Mouse (Mus musculus) midbrain, embryonic 11.5 days (tissue): ENCODE data around the gene Scamp1. TPM values are rescaled to one million over a fixed set of nuclear protein-coding genes. Genes with fewer than 3 reads are reported as not detected.

Experiments
- ATAC-seq: fragments of 200-750 bp; cut with Nextera tagmentation; 2 replicates; pipeline ENCODE4 v1.8.0; 2017; ENCODE audit warnings: moderate TSS enrichment, moderate library complexity; ENCODE audit not compliant: low FRiP score
- DNase-seq: peaks from one replicate; pipeline ENCODE4 v3.0.0; 2015; ENCODE audit warnings: low spot score; ENCODE audit errors: missing footprints
- H3K27ac ChIP-seq: fragments of 300-500 bp; sonication (generic); 2 replicates; pipeline ENCODE4 v1.5.1; 2014; ENCODE audit warnings: low read depth, low read length
- H3K27me3 ChIP-seq: fragments of 300-500 bp; sonication (generic); 2 replicates; pipeline ENCODE4 v1.6.1; 2014; ENCODE audit warnings: mild to moderate bottlenecking, low read length, moderate library complexity, mixed read lengths; ENCODE audit not compliant: control insufficient read depth, insufficient read depth
- H3K36me3 ChIP-seq: fragments of 300-500 bp; sonication (generic); 2 replicates; pipeline ENCODE4 v1.6.1; 2014; ENCODE audit warnings: mild to moderate bottlenecking, low read length, moderate library complexity, mixed read lengths; ENCODE audit not compliant: control insufficient read depth, insufficient read depth
- H3K4me1 ChIP-seq: fragments of 300-500 bp; sonication (generic); 2 replicates; pipeline ENCODE4 v1.6.1; 2014; ENCODE audit warnings: low read length; ENCODE audit not compliant: control insufficient read depth, insufficient read depth
- H3K4me2 ChIP-seq: fragments of 300-500 bp; sonication (generic); 2 replicates; pipeline ENCODE4 v1.6.1; 2014; ENCODE audit warnings: mild to moderate bottlenecking, moderate library complexity
- H3K4me3 ChIP-seq: fragments of 300-500 bp; sonication (generic); 2 replicates; pipeline ENCODE4 v1.5.1; 2014; ENCODE audit warnings: low read depth, low read length
- H3K9ac ChIP-seq: fragments of 300-500 bp; sonication (generic); 2 replicates; pipeline ENCODE4 v1.6.1; 2014; ENCODE audit warnings: low read length
- H3K9me3 ChIP-seq: fragments of 300-500 bp; sonication (generic); 2 replicates; pipeline ENCODE4 v1.6.1; 2016; ENCODE audit warnings: low read length; ENCODE audit not compliant: control insufficient read depth
- WGBS: fragments of 180-500 bp; shearing (Covaris S2); extraction: QIAGEN DNeasy Blood & Tissue Kit; methylation state at CpG from one replicate; pipeline ENCODE4 v1.1.7; 2014; 5-methylcytosine and 5-hydroxymethylcytosine counted together
- polyA plus RNA-seq: library from polyadenylated mRNA; unstranded; fragments of >200 nt; fragmentation: Nextera tagmentation; extraction: Ambion mirVana; gene quantifications from 2 replicates; pipeline ENCODE4 v1.2.1, GENCODE M21; 2014

Scamp1 gene
- polyA plus RNA-seq, 1 experiment from 2014 or later: 34.2 TPM

GRCm38 (mm10) chr13:94193227-94193626 lies 92.4 kb downstream of the Scamp1 start:
- DNase-seq (no peak), ATAC-seq (no peak)
- H3K9me3 ChIP-seq: no peaks in the 10 kb centered on the region
- H3K27ac ChIP-seq: no peak overlapping the region
- H3K4me2 ChIP-seq: no peak overlapping the region
- H3K4me3 ChIP-seq: no peak overlapping the region
- H3K9ac ChIP-seq: no peak overlapping the region
- 93% methylated on average over 4 of the region's 4 CpGs for WGBS
- no peaks in the 10 kb centered on the region for H3K36me3 ChIP-seq
- peaks cover 4% of the 10 kb centered on the region for H3K4me1 ChIP-seq
- H3K27me3 ChIP-seq: no peaks in the 10 kb centered on the region

GRCm38 (mm10) chr13:94190386-94190785 lies 95.3 kb downstream of the Scamp1 start:
- no peak for DNase-seq
- Histone ChIP-seq H3K36me3 (no peaks in the 10 kb centered on the region), H3K27ac (no peak overlapping the region), H3K4me2 (no peak overlapping the region), H3K9me3 (no peaks in the 10 kb centered on the region), H3K27me3 (no peaks in the 10 kb centered on the region), H3K4me1 (peaks cover 11% of the 10 kb centered on the region), H3K4me3 (no peak overlapping the region), H3K9ac (no peak overlapping the region)
- WGBS: 70% methylated on average over 1 of the region's 1 CpGs
- no peak for ATAC-seq

GRCm38 (mm10) chr13:94188200-94189086 lies 97.2 kb downstream of the Scamp1 start:
- H3K27me3 ChIP-seq: no peaks in the 10 kb centered on the region
- no peaks in the 10 kb centered on the region for H3K9me3 ChIP-seq
- no peaks in the 10 kb centered on the region for H3K36me3 ChIP-seq
- ATAC-seq: peak; percentile 39; the same call in 1 of the 2 replicates
- H3K9ac ChIP-seq: no peak overlapping the region
- H3K4me2 ChIP-seq: no peak overlapping the region
- H3K4me3 ChIP-seq: no peak overlapping the region
- H3K4me1 ChIP-seq: peaks cover 11% of the 10 kb centered on the region
- WGBS: 15% methylated on average over 10 of the region's 10 CpGs
- no peak overlapping the region for H3K27ac ChIP-seq
- peak; percentile 88 for DNase-seq

DNA sequence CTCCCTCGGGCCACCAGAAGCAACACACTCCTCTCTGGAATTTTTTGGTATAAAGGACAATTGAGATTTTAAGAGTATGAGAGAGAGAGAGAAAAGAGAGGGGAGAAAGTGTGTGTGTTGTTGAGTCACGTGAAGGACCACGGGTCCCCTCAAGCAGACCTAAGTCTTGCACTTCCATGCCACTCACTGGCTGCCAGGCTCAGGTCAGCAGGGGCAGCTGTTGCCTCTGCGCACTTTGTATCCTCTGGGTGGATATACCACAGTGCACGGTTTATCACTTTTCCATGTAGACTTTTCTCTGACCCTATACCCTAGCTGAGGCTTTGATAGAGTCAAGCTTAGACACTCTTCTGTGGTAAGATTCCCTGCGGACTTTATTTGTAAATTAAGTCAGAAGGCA lies 100.0 kb downstream of the Scamp1 start:
- 85% methylated on average over 5 of the region's 6 CpGs for WGBS
- H3K36me3 ChIP-seq: no peaks in the 10 kb centered on the region
- H3K9ac ChIP-seq: no peak overlapping the region
- no peaks in the 10 kb centered on the region for H3K9me3 ChIP-seq
- H3K4me1 ChIP-seq: peaks cover 11% of the 10 kb centered on the region
- no peak overlapping the region for H3K4me2 ChIP-seq
- no peak overlapping the region for H3K27ac ChIP-seq
- ATAC-seq (no peak), DNase-seq (no peak)
- no peak overlapping the region for H3K4me3 ChIP-seq
- H3K27me3 ChIP-seq: no peaks in the 10 kb centered on the region

- no peak for ATAC-seq
- H3K4me2 ChIP-seq: no peak overlapping the region
- peaks cover 11% of the 10 kb centered on the region for H3K4me1 ChIP-seq
- H3K27ac ChIP-seq: no peak overlapping the region
- no peaks in the 10 kb centered on the region for H3K27me3 ChIP-seq
- no peaks in the 10 kb centered on the region for H3K36me3 ChIP-seq
- H3K4me3 ChIP-seq: no peak overlapping the region
- WGBS: 91% methylated on average over 10 of the region's 10 CpGs
- DNase-seq: peak; percentile 54
- H3K9me3 ChIP-seq: no peaks in the 10 kb centered on the region
- H3K9ac ChIP-seq: no peak overlapping the region
Observed at GRCm38 (mm10) chr13:94184726-94185456, 100.8 kb downstream of the Scamp1 start.

DNA sequence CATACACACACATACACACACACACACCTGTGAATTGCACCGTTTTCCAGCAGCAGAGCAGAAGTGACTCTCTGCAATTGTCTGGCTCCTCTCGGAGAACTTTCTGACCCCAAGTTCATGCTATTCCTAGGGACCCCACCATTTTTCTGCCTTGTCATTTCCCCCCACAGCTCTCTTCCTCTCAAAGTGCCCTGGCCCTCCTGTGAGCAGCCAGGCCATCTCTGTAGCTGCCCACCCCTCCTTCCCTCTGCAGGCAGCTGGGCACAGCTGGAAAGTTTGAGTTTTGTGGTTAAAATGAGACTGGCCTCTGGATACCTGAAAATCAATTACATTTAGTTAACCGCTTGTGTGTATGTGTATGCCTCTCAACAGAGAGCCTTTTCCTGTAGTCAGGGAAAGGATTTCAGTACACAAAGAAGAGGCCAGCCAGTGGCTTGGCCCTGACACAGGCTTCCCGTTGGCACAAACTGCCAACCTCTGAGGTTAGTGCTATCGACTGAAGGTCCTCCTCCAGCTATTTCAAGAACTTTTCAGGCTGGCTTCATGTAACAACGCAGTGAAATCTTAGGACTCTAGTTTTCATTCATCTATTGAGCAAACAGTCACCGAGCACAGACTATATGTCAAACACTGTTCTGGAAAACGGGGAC lies 102.2 kb downstream of the Scamp1 start:
- WGBS: 86% methylated on average over 8 of the region's 8 CpGs
- H3K9ac ChIP-seq: no peak overlapping the region
- no peak overlapping the region for H3K27ac ChIP-seq

DNA sequence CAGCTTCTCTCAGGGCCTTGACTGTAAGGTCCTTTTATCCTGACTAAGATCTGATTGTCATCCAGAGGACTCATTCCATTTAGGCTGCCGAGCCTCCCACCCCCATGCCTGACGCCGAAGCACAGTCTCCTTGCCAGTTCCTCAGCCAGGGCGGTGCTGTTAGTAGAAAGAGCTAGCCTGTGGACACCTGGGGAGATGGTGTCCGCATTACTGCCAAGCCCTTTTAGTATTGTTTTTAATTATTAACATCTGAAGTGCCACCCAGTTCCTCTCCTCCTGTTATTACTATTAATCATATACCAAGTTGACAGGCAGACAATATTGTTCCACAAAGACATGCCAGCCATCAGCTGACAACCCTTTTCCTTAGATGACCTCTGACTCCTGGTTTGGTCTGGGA lies 103.6 kb downstream of the Scamp1 start:
- Histone ChIP-seq H3K9me3 (no peaks in the 10 kb centered on the region), H3K4me3 (no peak overlapping the region), H3K27ac (no peak overlapping the region), H3K9ac (no peak overlapping the region), H3K27me3 (no peaks in the 10 kb centered on the region), H3K4me1 (peaks cover 4% of the 10 kb centered on the region; the same call in 1 of the 2 replicates), H3K36me3 (no peaks in the 10 kb centered on the region), H3K4me2 (no peak overlapping the region)
- DNase-seq: peak; percentile 54
- ATAC-seq: no peak
- WGBS: 90% methylated on average over 5 of the region's 5 CpGs

More for the DNA sequence above, 102.2 kb downstream of the Scamp1 start:
- DNase-seq (peak; percentile 82), ATAC-seq (no peak)
- H3K4me2 ChIP-seq: no peak overlapping the region
- H3K4me1 ChIP-seq: peaks cover 12% of the 10 kb centered on the region
- no peaks in the 10 kb centered on the region for H3K27me3 ChIP-seq
- no peaks in the 10 kb centered on the region for H3K36me3 ChIP-seq
- no peak overlapping the region for H3K4me3 ChIP-seq
- no peaks in the 10 kb centered on the region for H3K9me3 ChIP-seq

DNA sequence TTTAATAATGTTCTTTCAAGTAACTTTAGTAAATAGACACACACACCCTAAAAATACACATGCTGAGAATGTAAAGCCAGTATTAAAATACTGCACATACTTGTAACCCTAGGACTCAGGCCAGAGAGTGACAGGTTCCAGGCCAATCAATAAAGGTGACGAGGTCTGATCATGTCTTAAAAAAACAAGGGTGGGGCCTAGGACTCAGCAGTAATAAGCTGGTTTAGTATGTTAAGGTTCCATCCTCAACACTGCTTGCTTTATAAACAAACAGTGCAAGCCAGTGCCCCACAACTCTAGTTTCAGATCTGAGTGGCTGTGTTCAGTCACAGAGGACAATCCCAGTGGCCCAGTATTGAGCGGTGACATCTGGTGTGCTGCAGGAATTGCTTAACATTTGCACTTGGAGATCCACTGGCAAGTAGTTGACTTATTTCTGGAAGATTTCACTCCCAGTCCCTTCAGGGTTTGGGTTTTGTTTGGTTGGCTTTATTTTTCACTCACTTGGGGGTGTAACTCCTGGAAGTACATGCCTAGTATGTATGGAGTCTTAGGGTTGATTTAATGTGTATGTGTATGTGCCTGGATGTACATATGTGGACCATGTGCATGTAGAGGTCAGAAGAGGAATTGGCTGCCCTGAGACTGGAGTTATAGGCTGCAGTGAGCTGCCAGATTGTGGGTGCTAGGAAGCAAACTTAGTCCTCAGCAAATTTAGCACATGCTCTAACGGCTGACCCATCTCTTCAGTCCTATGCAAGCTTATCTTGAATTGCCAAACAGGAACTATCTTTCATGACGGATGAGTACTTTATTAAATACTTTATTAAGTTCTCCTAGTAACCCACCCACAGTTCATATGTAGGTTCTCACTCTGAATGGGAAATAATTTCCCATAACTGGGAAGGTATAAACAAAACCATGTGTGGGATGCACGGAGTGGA lies 104.9 kb downstream of the Scamp1 start:
- no peak overlapping the region for H3K27ac ChIP-seq
- peaks cover 4% of the 10 kb centered on the region; the same call in 1 of the 2 replicates for H3K4me1 ChIP-seq
- H3K4me3 ChIP-seq: no peak overlapping the region
- H3K9me3 ChIP-seq: no peaks in the 10 kb centered on the region
- H3K36me3 ChIP-seq: no peaks in the 10 kb centered on the region
- no peaks in the 10 kb centered on the region for H3K27me3 ChIP-seq
- H3K4me2 ChIP-seq: no peak overlapping the region
- ATAC-seq: no peak
- no peak overlapping the region for H3K9ac ChIP-seq
- DNase-seq: peak; percentile 39
- 87% methylated on average over 5 of the region's 5 CpGs for WGBS
